Mouse (Mus musculus) thymus, postnatal 14 days (tissue): ENCODE measurements at regions not wholly inside any gene's neighbourhood (a gene's known extent, or its start where the extent isn't known, plus 50 kb on each side); places are given as distances from the start of the nearest gene placed in this dataset.

Experiments used
- DNase-seq: peaks from one replicate; pipeline ENCODE4 v3.0.0; 2021

DNA sequence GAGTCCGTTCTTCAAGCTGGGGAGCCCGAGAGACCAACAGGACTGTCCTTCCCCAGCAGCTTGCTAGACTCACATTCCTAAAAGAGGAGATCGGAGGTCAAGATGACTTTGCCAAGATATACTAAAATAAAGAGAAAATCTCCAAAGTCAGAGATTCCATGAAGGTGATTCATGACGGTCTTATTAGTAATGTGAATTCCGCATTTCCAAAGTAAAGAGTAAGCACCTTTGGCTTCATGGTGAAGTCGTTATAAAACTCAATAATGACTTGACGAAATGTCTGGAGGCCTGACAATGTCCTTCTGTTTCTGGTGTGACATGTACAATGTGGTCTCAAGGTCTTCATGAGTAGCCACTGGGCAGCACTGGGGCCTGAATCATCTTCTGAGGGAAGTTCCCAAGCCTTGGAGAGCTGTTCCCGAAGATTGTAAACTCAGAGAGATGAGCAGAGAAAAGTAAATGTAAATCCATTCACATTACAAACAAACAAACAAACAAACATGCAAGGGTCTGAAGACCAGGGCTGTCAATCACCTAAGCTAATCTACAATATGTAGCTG is 157.7 kb downstream of the Cog6 start:
- DNase-seq = no peak

DNA sequence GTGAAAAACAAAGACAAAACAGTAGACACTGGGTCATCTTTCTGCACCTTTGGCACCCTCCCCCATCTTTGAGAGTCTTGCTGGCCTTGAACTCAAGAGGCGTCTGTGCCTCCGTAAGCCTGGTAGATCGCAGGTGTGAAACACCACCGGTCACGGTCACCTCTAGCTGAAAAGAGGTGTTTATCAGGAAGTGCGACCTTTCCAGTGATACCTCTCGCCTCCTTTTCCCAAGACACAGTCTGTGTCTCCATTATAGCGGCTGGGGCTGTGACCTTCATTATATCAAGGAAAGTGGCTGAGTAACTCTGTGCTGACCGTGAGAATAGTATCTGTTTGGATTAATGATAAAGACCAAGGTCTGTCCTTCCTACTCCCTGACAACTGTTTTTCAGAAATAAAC is 158.8 kb downstream of the Cog6 start:
- no peak for DNase-seq

DNA sequence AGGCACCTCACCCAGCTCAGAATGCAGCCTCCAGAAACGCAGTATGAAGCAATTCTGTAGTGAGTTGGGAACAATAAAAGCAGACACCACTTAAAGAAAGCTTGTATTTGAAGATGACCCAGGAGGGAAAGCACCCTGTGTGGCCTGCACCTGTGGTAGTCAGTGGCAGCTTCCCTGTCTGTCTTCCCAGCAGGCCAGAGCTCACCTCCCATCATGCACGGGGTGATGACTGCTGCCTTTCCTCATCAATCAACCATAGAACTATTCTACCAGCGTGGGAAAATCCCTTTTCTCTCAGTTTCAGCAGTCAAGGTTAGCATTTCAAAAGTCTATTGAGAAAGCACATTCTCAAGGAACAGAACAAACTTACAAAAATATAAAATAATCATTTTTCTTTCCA is 160.0 kb downstream of the Cog6 start:
- no peak for DNase-seq

DNA sequence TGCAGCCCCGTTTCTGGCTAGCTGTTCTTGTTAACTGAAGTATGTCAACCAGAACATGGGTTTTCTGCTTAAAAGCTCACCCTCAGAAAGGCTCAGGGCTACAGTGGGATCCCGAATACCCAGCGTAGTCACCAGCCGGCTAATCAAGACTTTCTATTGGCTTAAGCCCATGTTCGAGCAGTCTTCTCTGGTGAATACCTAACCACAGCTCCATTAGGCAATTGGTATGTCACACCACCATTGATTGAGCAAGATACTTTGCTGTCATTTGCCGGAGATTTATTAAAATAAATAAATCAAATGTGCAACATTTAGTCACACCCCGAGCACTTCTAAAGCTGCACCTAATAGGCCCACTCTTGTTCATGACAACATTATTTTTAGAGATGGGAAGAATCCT is 162.5 kb downstream of the Cog6 start:
- DNase-seq = no peak

DNA sequence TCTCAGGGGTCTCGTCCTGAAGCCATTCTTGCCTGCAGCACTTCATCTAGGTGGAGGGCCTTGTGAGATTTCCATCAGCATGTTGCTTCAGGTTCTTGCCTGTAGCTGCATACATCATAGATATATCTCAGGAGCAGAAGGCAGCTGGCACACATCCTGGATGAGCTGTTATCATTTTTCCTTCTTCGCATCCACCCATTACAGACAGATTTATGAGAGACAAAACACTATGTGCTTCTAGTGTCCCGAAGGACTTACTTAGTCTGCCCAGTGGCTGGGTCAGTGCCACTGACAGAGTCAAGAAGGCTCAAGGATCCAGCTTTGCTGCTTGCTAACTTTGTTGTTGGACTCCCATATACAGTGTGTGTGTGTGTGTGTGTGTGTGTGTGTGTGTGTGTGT is 163.9 kb downstream of the Cog6 start:
- DNase-seq = no peak

DNA sequence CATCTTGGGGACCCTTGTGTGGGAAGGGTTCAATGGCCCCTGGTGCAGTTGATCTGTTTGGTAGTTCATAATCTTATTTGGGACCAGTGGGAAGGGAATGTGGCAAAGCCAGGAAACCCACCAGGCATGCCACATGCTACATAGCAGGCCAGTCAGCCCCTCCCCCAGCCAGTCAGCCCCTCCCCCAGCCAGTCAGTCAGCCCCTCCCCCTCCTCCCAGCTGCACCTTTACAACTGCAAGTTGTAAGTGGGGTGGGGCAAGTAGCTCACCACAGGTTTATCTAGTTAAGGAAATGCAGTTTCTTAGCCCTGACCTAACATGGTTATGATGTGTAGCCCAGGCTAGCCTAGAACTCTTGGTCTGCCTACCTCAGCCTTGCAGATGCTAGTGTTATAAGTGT is 171.9 kb downstream of the Cog6 start:
- peak; percentile 58 for DNase-seq

DNA sequence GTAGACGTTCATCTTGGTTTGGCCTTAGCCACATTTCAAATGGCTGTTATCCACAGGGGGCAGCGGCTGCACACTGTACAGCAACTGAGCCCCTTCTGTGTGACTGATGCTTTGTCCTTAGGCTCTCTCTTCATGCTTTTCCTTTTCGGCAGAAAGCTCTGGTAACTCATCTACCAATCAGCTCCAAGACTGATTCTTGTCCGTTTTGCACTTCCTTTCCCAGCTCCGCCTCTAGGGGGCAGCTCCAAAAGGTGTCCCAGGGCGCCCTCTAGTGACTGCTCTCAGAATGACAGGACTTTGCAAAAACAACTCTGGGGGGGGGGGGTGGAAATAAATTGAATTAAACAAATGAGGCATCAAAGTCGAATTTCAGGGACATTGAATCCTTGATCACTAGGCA is 173.0 kb downstream of the Cog6 start:
- DNase-seq = peak; percentile 93

DNA sequence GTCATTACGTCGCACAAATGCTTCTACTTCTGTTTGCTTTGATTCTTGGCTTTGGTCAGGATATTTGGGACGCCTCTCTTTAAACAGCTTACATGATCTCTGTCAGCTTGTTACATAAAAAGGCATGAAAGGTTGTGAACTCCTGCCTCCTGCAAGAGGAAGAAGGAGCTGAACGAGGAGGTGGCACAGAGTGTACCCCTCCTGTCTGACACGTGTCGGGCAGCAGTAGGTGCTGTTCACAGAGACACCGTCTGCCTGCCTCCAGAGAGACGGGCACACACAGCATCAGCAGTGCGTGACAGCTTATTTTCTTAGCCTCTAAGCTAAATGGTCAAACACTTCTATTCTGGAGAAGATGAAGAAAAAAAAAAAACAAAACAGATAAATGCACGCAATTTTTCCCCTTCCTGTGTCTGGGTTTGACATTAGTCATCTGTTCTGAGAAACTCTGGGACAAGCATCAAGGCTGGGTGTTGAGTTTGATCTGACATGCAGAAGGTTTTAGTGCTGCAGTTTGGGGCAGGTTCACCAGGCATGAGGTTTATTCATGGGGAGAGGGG is 174.1 kb downstream of the Cog6 start:
- DNase-seq = no peak

DNA sequence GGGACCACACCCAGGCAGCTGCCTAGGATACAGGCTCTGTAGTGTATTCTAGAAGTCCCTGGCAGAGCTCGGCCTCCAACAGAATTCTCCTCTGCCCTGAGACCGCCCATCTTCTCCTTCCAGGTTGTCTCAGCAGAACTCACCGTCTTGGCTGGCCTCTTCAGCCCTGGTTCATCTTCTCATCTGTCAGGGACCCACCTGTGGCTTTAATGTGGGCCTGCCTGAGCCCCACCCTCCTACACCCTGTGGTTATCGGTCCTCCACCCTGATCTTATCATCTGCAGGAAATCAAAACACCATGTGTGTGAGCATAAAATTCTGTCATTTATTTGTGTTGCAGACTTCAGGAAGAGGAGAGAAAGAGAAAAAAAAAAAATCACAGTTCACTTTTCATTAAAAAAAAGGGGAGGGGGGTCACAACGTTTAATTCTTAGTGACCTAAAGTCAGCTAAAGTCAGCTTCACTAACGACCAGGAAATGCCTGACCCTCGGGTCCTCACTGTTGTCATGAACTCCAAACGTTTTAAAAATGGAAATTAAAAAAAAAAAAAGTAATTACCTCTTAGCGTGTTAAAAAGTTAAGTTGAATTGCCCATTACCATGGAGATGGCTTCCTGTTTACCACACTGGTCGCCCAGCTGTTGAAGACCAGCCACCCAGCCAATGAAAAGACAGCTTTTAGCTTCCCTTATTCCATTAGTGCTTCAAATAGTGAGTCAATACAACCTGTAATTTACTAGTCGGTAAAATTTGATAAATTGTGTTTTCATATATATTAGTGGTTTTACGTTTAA is 176.7 kb downstream of the Cog6 start:
- peak; percentile 60 for DNase-seq

DNA sequence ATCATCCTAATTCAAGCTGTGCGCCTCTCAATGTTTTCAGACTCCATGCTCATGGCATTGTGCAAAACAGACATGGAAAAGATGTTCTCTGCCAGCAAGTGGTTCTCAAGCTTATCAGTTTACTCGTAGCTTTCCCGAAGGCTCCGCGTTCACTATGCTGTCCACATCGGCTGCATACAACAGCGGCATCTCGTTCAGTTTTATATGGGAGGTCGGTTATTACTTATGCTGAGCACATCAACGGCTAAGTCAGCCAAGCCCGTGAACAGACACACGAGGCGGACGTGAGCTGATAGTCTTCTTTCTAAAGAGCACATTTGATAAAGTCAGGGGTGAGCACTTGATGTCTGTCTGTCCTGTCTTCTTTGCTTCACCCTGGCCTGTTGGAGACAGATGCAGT is 179.0 kb downstream of the Cog6 start:
- no peak for DNase-seq

DNA sequence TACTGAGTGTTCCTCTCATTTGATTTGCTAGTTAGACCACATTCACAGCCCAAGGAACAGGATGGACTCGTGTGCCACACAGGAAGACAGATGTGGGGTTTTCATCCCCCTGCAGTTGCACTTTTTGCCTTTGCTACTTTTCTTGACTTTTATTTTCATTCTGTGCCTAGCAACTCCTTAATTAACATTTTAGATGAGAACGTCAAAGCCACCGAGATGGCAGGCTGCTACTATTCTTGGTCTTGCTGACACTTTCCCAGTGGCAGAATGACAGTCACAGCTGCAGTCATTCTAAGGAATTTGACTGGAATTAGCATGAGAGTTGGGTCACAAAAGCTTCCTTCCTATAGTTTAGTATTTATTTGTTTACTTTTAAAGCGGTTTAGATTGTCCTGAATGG is 179.5 kb downstream of the Cog6 start:
- DNase-seq = no peak

DNA sequence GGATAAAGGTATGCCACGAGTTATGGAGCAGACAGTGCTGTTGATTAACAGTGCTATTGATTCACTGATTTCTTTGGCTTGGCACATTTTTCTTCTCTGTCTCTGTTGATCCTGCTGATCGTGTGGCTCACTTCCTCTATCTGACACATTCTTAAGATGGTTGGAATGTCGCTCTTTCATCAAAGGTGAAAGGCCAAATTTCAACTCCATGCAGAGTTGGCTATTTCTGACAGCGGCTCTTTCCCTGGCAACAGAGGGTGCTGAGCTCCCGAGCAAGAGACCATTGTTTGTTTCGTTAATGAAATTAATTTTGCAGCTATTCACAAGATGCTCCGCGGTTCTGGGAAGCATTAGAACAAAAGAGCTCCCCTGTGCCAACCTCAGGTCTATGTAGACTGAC is 180.3 kb downstream of the Cog6 start:
- DNase-seq = no peak

DNA sequence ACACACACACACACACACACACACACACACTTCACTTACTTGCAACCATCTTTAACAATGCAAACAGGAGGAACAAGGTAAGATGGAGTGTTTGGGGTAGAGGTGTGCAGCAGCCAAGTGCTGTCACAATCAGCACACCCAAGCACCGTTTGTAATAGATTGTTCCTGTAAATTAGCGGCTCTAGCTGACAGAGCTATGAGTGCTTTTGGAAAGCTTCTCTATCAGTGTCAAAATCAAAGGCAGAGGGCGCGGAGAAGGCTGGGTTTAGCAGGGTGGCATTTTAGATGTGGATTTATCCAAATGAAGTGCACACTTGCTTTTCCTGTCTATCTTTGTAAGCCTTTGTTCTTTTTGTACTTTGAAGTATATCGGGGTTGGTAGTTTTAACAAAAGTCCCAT is 184.6 kb downstream of the Cog6 start:
- DNase-seq = no peak

DNA sequence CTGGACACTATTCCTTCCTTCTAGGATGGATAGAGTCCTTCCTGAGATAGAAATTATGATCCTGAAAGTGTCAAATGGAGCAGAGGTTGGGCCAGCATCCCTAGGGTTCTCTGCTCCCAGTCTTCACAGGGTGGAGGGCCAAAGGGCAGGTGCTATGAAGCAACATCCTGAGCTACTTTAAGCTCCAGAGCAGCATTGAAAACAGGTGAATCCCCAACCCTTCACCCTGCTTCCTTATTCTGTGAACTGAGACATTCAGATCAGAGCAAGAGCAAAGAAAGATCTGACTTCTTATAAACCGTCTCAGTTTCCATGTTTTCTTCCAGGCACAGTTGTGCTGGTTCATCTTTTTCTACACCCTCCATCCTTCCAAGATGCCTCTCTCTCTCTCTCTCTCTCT is 185.1 kb downstream of the Cog6 start:
- no peak for DNase-seq

DNA sequence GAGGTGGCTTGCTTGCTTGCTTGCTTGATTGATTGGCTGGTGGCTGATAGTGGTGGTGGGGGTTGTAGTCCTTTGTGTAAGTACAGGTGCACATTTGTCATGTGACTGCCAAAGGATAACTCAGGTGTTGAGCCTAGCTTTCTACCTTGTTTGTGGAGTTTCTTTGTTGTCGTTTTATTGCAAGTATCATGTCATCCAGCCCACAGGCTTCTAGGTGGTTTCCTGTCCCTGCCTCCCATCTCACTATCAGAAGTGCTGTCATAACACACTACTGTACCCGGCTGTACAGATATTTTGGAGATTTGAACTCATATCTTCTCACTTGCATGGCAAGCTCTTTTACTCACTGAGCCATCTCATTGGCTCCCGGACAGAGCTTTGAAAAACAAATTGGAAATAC is 186.9 kb downstream of the Cog6 start:
- DNase-seq = no peak

DNA sequence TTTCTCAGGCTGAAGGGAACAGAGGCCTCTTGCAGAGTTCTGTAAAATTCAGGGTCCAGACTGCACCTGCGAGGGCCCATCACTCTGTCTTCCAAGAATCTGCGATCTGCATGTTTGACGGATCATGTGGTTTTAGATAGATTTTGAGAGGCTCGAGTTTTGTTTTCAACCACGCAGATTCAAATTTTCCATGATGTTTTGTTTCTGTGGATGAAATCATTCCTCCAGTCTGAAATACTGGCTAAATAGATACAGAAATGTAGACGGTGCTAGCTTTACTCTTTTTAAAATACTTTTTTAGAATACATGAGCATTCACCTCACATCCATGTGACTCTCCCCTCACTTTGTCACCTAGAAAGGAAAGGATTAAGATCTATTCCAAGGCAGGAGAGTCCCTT is 188.0 kb downstream of the Cog6 start:
- DNase-seq = no peak

DNA sequence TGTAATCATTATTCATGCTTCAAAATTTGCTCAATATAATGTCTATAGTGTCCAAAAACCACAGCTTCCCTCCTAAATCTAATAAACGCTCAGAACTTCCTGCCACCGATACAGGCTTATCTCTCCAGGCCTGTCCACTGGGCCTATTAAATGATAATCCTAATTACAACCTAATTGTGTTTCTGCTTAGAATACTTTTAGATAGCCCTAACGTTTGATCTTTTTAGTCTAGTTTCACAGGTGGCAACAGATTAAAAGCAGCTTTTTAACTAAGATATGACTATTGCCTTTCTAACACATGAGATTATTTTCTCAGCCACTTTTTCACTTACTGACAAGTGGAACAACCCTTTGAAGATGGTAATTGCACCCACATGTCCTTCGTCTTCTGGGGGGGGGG is 188.6 kb downstream of the Cog6 start:
- no peak for DNase-seq

DNA sequence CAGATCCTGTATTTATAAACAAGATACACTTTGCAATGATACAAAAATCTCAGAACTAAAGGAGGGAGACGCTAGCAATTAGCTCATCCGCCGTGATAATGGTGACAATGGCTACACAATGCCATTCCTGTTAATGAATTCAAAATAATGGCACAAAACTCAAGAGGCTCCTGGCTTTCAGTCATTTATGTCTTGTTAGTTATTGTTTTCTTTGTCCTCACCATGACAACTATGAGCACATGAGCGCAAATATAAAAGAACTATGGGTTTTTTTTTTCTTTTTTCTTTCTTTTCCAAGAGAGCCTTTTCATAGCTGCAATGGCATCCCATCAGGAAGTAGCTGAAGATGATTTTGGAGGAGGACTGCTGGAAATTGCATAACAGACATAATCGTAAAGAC is 194.2 kb downstream of the Cog6 start:
- DNase-seq = no peak

DNA sequence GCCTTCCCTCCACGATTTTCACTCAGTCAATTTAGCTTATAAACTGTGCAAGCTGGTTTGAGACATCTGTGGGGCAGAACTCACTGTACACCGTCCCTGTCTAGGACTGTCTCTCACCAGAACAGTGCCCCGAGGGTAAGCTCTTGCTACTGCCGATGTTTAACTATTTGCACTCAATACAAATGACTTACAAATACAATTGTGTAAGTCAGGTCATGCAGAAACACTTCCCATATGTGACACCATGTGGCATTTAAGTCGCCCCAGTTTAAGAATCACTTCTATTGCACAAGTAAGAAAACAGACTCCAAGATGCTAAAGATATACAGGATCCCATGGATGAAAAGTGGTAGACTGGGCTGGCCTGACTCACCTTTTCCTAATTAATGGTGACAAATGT is 195.6 kb downstream of the Cog6 start:
- no peak for DNase-seq

DNA sequence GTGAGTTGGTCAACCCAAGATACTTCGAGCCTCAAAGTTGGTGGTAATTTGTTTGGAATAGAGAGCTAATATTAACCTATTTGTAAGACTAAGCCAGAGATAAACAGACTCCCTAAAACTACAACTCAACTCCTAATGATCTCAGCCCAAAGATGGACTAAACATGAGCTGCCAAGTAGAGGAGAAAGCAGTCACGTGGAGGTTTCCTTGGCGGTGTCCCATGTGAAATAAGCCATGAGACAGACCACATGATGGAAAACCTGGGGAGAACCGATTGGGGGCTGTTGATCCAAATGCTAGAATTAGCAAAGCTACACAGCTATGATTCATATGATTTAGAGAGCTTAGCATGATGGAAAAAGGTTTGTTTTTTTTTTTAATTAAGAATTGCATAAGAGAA is 198.6 kb downstream of the Cog6 start:
- no peak for DNase-seq

DNA sequence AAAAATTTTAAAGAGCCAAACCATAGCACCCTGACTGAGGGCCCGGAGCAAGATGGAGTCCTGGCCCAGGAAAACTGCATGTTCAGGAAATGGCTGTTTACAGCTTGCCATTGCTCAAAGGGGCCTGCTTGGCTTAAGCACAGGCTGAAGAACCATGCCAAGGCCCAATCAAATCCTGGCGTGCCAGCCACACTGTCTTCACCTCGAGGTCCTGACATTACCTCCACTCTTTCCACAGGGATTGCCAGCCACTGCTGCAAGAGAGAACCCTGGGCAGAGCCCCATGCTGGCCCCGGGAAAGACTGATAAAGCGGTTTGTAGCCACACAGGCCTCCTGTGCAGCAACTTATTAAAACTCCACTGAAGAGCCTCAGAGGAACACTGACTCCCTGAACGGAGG is 199.6 kb downstream of the Cog6 start:
- no peak for DNase-seq

DNA sequence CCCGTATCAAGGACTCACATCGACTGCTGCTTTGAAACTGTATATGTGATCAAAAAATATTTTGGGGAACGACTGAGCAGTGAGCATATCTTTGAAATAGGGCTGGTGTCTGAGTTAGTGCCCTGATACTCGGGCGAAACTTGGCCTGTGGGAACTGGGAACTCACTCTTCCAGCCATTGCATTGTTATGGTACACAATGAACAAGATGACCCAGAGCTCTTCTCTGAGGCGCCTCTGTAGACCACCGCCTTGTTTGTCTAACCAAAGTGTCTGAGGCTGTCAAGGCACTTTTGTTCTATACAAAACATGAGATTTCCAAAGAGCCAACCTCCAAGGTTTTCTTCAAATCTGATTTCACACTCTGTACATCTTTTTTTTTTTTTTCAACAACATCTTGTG is 201.5 kb downstream of the Cog6 start:
- DNase-seq = no peak

DNA sequence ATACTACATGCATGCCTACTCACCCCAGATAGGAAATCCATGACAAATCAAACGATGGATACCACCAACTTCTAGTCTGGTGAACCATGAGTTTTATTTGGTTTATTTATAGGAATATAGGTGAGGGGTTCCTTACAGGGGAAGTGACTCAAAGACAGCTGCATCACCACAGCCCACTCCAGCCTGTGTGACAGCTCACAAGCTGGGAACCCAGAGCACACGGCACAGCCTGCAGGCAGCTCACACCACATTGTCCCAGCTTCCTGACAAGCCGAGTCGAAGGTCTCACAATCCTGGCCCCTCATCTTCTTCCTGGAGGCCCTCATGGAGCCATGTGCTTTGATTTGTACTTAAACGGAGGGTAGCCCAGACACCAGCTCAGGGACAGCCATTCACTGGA is 214.7 kb downstream of the Cog6 start:
- no peak for DNase-seq

DNA sequence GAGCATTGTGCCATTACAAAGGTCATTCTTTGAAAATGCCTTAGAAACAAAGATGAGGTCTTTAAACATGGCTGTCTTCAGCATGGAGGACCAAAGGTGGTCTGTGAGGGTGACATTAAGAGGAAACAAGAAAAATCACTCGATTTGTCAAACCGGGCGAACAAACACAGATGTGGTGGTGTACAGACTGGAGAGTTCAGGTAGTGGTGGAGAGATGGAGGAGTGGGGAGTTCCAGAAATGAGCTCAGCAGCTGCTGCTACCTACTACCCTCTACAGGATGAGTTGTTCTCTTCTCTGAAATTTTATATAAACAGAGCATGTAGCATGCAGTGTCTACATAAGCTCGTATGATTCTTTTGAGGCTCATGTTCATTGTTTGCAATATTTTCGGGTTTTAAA is 215.6 kb downstream of the Cog6 start:
- no peak for DNase-seq

DNA sequence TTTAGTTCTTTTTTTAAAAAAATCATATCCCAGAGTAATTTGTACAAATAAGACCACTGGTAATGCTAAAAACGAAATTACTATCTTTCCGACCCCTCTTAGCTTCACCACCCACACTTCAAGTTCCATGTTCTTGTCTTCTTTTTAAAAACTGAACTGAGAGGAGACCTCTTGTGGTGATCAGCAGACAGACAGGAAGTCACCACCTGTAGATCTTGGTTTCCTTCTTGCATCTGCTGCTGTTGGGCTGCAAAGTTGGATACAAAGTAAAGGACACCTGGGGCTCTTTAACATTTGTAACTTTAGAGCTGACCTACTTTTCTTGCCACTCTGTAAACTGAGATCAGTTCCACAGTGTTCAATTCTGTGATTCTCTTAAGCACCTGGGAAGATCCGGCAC is 216.4 kb downstream of the Cog6 start:
- DNase-seq = peak; percentile 59
